ENCODE assay signal across 10 mouse cellular contexts in genomic region chr8:12905599-12906321, GRCm38 (mm10). TPM values are rescaled to one million over a fixed set of nuclear protein-coding genes. Genes with fewer than 3 reads are reported as not detected.
DNase-seq lines count a peak whose midpoint lies in the region; ATAC-seq and TF ChIP-seq lines count a peak whose summit lies in the region.
"Had no signal": no experiment of that assay in that cellular context is flagged by ENCODE, and none has a peak within 500 bp of the region (broad histone marks: within the 10 kb centered on the region; RNA-seq: fewer than 3 reads in every experiment).

No protein-coding gene starts in this region.

- no peak for TF ChIP-seq POLR2A in kidney, adult 2 months (IDR thresholded peaks at IDR 0.05; ENCODE audit: low read depth, low read length)

- WGBS in hindbrain, embryonic 10.5 days, result 87% methylated on average over 11 of the region's 11 CpGs
- WGBS in hindbrain, embryonic 12.5 days, result 84% methylated on average over 11 of the region's 11 CpGs
- WGBS in heart, embryonic 14.5 days, result 68% methylated on average over 11 of the region's 11 CpGs
- 66% methylated on average over 11 of the region's 11 CpGs for WGBS in kidney, adult 2 months
- WGBS in midbrain, embryonic 11.5 days, result 94% methylated on average over 11 of the region's 11 CpGs

- DNase-seq in hindbrain, embryonic 10.5 days (ENCODE audit: low spot score), result no peak
- DNase-seq in kidney, adult 2 months, result peak; percentile 86
- peak; percentile 84 for DNase-seq in lung, postnatal 25 days (ENCODE audit: low spot score)
- DNase-seq in right cerebral cortex, adult 18-20 months, result no peak
- DNase-seq in midbrain, embryonic 11.5 days (ENCODE audit: low spot score, missing footprints), result no peak
- no peak for DNase-seq in left cerebral cortex, adult 11 months (ENCODE audit: low spot score)
- DNase-seq: spleen, adult 18-20 months had no signal

- no peak overlapping the region for H3K4me2 ChIP-seq in hindbrain, embryonic 12.5 days (replicated peaks)
- H3K4me2 ChIP-seq in heart, embryonic 14.5 days (ENCODE audit: low read length), result no peak overlapping the region
- H3K4me2 ChIP-seq in midbrain, embryonic 11.5 days, result no peak overlapping the region
- H3K4me2 ChIP-seq: limb, embryonic 15.5 days had no signal

- H3K36me3 ChIP-seq in hindbrain, embryonic 10.5 days, result 0 out of 2 replicates have a peak, but pooled peaks cover 4% of the 10 kb centered on the region
- no peaks in the 10 kb centered on the region for H3K36me3 ChIP-seq in hindbrain, embryonic 12.5 days
- no peaks in the 10 kb centered on the region for H3K36me3 ChIP-seq in heart, embryonic 14.5 days (ENCODE audit: control insufficient read depth, insufficient read depth, low read length)
- H3K36me3 ChIP-seq in kidney, adult 2 months (ENCODE audit: control insufficient read depth, insufficient read depth, low read length), result no peaks in the 10 kb centered on the region
- no peaks in the 10 kb centered on the region; the same call in 1 of the 2 replicates for H3K36me3 ChIP-seq in midbrain, embryonic 11.5 days (ENCODE audit: control insufficient read depth, insufficient read depth, low read length)
- H3K36me3 ChIP-seq: limb, embryonic 15.5 days had no signal

- H3K9me3 ChIP-seq in hindbrain, embryonic 10.5 days, result no peaks in the 10 kb centered on the region
- H3K9me3 ChIP-seq in hindbrain, embryonic 12.5 days (replicated peaks), result no peaks in the 10 kb centered on the region
- H3K9me3 ChIP-seq in heart, embryonic 14.5 days (ENCODE audit: control insufficient read depth, low read length), result no peaks in the 10 kb centered on the region
- no peaks in the 10 kb centered on the region for H3K9me3 ChIP-seq in midbrain, embryonic 11.5 days (ENCODE audit: control insufficient read depth, low read length)
- H3K9me3 ChIP-seq: limb, embryonic 15.5 days had no signal

- H3K4me3 ChIP-seq in hindbrain, embryonic 10.5 days, result no peak overlapping the region
- H3K4me3 ChIP-seq in hindbrain, embryonic 12.5 days, result no peak overlapping the region
- H3K4me3 ChIP-seq in heart, embryonic 14.5 days (ENCODE audit: control insufficient read depth in 1 of 2, insufficient read depth in 1 of 2, low read depth in 1 of 2, low read length in 2 of 2), result no peak overlapping the region
- H3K4me3 ChIP-seq in kidney, adult 2 months (ENCODE audit: insufficient read depth, low read depth, low read length), result no peak overlapping the region
- H3K4me3 ChIP-seq in midbrain, embryonic 11.5 days (ENCODE audit: low read depth, low read length), result no peak overlapping the region
- H3K4me3 ChIP-seq: limb, embryonic 15.5 days had no signal

- no peaks in the 10 kb centered on the region for H3K27me3 ChIP-seq in hindbrain, embryonic 10.5 days (ENCODE audit: insufficient read depth, poor library complexity, severe bottlenecking)
- H3K27me3 ChIP-seq in hindbrain, embryonic 12.5 days, result no peaks in the 10 kb centered on the region
- no peaks in the 10 kb centered on the region for H3K27me3 ChIP-seq in heart, embryonic 14.5 days (ENCODE audit: control insufficient read depth, insufficient read depth, low read length)
- H3K27me3 ChIP-seq in kidney, adult 2 months (replicated peaks; ENCODE audit: control insufficient read depth, insufficient read depth, low read length), result no peaks in the 10 kb centered on the region
- no peaks in the 10 kb centered on the region for H3K27me3 ChIP-seq in midbrain, embryonic 11.5 days (ENCODE audit: control insufficient read depth, insufficient read depth, low read length)
- H3K27me3 ChIP-seq: limb, embryonic 15.5 days had no signal

- ATAC-seq in hindbrain, embryonic 12.5 days (ENCODE audit: low FRiP score), result no peak
- ATAC-seq in heart, embryonic 14.5 days (ENCODE audit: insufficient number of reproducible peaks, insufficient read depth, low FRiP score, low read depth), result no peak
- ATAC-seq in midbrain, embryonic 11.5 days (ENCODE audit: low FRiP score), result no peak

- H3K9ac ChIP-seq in hindbrain, embryonic 12.5 days, result no peak overlapping the region
- H3K9ac ChIP-seq in heart, embryonic 14.5 days (ENCODE audit: low read length), result no peak overlapping the region
- no peak overlapping the region for H3K9ac ChIP-seq in midbrain, embryonic 11.5 days (ENCODE audit: low read length)
- H3K9ac ChIP-seq: limb, embryonic 15.5 days had no signal

- no peak for TF ChIP-seq CTCF in kidney, adult 2 months (conservative IDR thresholded peaks at IDR 0.05; ENCODE audit: insufficient read depth, insufficient read length, low read depth, low read length)

- peaks cover 70% of the 10 kb centered on the region for H3K4me1 ChIP-seq in hindbrain, embryonic 10.5 days (replicated peaks)
- H3K4me1 ChIP-seq in hindbrain, embryonic 12.5 days, result no peaks in the 10 kb centered on the region
- H3K4me1 ChIP-seq in heart, embryonic 14.5 days (ENCODE audit: control insufficient read depth in 2 of 2, insufficient read depth in 2 of 2, low read length in 2 of 2), result peaks cover 4 to 8% of the 10 kb centered on the region in 2 experiments; a peak in 2 of 4 replicates
- no peaks in the 10 kb centered on the region; the same call in 1 of the 2 replicates for H3K4me1 ChIP-seq in kidney, adult 2 months (ENCODE audit: control insufficient read depth, insufficient read depth, low read length)
- H3K4me1 ChIP-seq in midbrain, embryonic 11.5 days (ENCODE audit: control insufficient read depth, insufficient read depth, low read length), result 0 out of 2 replicates have a peak, but pooled peaks cover 2% of the 10 kb centered on the region
- H3K4me1 ChIP-seq: limb, embryonic 15.5 days had no signal

- H3K27ac ChIP-seq in hindbrain, embryonic 10.5 days, result peak overlapping the region; percentile 30
- H3K27ac ChIP-seq in hindbrain, embryonic 12.5 days, result no peak overlapping the region
- peak overlapping the region; percentile 36 to 66; a peak in 3 of 4 replicates for H3K27ac ChIP-seq in heart, embryonic 14.5 days (replicated peaks in 1 of 2; ENCODE audit: control insufficient read depth in 1 of 2, insufficient read depth in 1 of 2, low read depth in 2 of 2, low read length in 2 of 2)
- H3K27ac ChIP-seq in kidney, adult 2 months (ENCODE audit: insufficient read depth, low read depth, low read length), result peak overlapping the region; percentile 39
- H3K27ac ChIP-seq in midbrain, embryonic 11.5 days (ENCODE audit: low read depth, low read length), result no peak overlapping the region
- H3K27ac ChIP-seq: limb, embryonic 15.5 days had no signal

RNA-seq across cellular contexts. Expression of gene Mcf2l, which starts 32.2 kb away (rescaled TPM):
- polyA plus RNA-seq in hindbrain, embryonic 10.5 days (2016; fragmentation: Nextera tagmentation; extraction: Ambion mirVana), result 31.5 and 46.4 TPM in 2 replicates
- 98.3 TPM in 2 replicates for polyA plus RNA-seq in hindbrain, embryonic 12.5 days (2016; fragmentation: Nextera tagmentation; extraction: Ambion mirVana)
- polyA plus RNA-seq in heart, embryonic 14.5 days (2014; fragmentation: Nextera tagmentation; extraction: Ambion mirVana), result 12.4 and 13.4 TPM in 2 replicates
- 15.1 and 16.6 TPM in 2 replicates for polyA plus RNA-seq in kidney, adult 2 months (2012; rRNA removed)
- polyA plus RNA-seq in midbrain, embryonic 11.5 days (2014; fragmentation: Nextera tagmentation; extraction: Ambion mirVana), result 44.2 and 46.0 TPM in 2 replicates

Comparison
In these comparisons a context has a peak if more than half of its experiments do, and no peak if none do; other contexts are left out.
1. H3K27ac ChIP-seq: peak in hindbrain, embryonic 10.5 days (single experiment), heart, embryonic 14.5 days (2 of 2) and kidney, adult 2 months (single experiment); none in hindbrain, embryonic 12.5 days (single experiment) and midbrain, embryonic 11.5 days (single experiment).
2. DNase-seq: peak in kidney, adult 2 months (single experiment) and lung, postnatal 25 days (single experiment); none in hindbrain, embryonic 10.5 days (single experiment), right cerebral cortex, adult 18-20 months (single experiment), midbrain, embryonic 11.5 days (single experiment) and left cerebral cortex, adult 11 months (single experiment).